Mouse (Mus musculus) kidney, adult 11 months (tissue): ENCODE data around the gene Tmem221.

Experiments
- DNase-seq: peaks from one replicate; pipeline ENCODE4 v3.0.0; 2022

Tmem221 gene

GRCm38 (mm10) chr8:71505979-71506378 lies 52.7 kb downstream of the Tmem221 start:
- no peak for DNase-seq

GRCm38 (mm10) chr8:71505326-71505725 lies 53.3 kb downstream of the Tmem221 start:
- no peak for DNase-seq

GRCm38 (mm10) chr8:71504349-71504748 lies 54.3 kb downstream of the Tmem221 start:
- no peak for DNase-seq
